Mouse (Mus musculus) kidney, adult 9 months (tissue): ENCODE results near the gene Fam170b.

Experiments
- DNase-seq: peaks from one replicate; pipeline ENCODE4 v3.0.0; 2022

Gene Fam170b

DNA sequence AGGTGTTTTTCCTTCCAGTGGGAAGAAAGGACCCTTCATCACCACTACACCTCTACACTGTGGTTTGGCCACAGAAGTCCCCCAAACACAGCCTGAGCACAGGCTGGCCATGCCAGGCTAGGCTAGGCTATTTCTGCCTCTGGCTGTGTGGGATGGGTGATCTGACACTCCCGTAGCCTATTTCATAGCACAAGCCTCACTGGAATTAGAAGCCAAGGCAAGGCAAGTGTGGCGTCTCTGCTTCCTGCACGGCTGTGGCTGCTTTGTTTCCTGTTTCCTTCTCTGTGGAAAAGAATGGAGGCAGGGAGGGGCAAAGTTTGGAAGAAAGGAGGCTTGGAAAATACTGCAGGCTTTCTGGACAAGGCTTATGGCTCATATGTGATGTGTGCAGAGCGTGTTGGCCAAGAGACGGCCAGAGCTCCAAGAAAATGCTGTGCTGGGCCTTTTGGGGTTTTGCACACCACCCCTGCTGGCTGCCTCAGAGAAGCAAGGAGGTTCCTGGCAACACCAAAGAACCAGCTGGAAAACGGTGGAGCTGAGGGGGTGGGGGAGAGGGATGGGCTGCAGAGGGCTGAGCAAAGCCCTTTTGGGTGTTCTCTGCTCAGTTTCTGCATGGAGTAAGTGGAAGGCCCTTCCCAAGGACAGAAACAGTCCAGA is 5.6 kb upstream of the Fam170b start:
- DNase-seq: peak; percentile 11

GRCm38 (mm10) chr14:32835181-32835580 is 1.4 kb downstream of the Fam170b start:
- DNase-seq: no peak

- no peak for DNase-seq
Measured at GRCm38 (mm10) chr14:32835596-32835995, 1.8 kb downstream of the Fam170b start.

- no peak for DNase-seq
Measured at GRCm38 (mm10) chr14:32836191-32836590, 2.4 kb downstream of the Fam170b start.

GRCm38 (mm10) chr14:32842052-32842451 is 8.3 kb downstream of the Fam170b start:
- no peak for DNase-seq

DNA sequence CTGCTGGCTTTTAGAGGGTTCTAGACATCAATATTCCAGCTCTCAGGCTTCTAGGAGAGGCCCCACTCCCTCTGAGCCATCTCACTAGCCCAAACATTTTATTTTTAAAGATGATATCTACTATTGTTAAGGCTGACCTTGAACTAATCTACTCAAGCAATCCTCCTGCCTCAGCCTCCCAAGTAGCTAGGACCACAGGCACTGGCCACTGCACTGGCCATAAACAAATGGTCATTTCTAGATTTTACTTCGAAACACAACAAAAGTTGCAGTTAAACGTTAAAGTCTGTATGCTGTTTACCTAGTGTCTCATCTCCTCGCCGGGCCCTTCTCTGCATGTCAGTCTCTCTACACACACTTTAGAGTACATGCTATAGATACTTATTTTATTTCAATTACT is 20.3 kb downstream of the Fam170b start:
- no peak for DNase-seq

- DNase-seq: no peak
Measured at GRCm38 (mm10) chr14:32856246-32856645, 22.5 kb downstream of the Fam170b start.

- peak; percentile 40 for DNase-seq
Measured at GRCm38 (mm10) chr14:32856681-32857328, 23.0 kb downstream of the Fam170b start, which contains the start of gene Vstm4. Vstm4 (plus strand) TSS chr14:32856756.

- DNase-seq: no peak
Measured at GRCm38 (mm10) chr14:32858361-32858760, 24.6 kb downstream of the Fam170b start.

- no peak for DNase-seq
Measured at GRCm38 (mm10) chr14:32858941-32859510, 25.3 kb downstream of the Fam170b start.

- DNase-seq: no peak
Measured at GRCm38 (mm10) chr14:32859831-32860569, 26.2 kb downstream of the Fam170b start.

DNA sequence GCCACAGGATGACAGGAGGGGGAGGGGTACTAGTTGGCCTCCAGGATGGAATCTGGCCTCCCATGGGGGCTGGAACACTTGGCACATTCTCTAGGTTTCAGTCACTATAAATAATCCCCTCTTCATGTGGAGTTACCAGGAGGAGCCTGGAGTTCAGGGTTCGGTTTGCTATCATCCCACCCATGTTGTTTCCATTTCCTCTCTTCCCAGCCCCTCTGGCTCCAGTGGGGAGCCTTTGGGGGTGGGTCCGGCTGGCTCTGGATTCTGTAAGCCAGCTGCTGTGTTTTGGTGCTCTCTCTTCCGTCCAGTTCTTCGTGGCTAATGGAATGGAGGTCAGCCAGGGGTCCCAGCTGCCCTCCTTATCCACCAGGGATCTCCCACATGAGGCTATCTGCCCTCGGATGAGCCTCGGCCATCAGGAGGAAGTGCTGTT is 27.4 kb downstream of the Fam170b start:
- peak; percentile 40 for DNase-seq

DNA sequence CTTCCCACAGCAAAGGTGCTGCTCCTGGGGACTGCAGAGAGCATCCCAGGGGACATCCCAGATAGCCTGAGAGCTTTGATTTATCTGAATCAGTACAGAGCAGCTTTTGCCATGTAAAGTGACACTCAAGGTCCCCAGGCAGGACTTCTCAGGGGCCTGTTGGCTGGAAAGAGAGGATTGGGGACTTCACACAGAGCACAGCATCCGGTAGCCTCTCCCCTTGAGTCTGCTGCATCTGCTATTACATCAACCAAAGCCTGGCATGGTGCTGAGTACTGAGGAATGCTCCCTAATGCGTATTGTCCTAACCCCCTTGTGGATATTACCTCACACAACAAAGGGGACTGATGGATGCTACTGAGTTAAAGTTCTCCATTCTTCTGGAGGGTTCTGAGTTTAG is 27.9 kb downstream of the Fam170b start:
- DNase-seq: no peak

DNA sequence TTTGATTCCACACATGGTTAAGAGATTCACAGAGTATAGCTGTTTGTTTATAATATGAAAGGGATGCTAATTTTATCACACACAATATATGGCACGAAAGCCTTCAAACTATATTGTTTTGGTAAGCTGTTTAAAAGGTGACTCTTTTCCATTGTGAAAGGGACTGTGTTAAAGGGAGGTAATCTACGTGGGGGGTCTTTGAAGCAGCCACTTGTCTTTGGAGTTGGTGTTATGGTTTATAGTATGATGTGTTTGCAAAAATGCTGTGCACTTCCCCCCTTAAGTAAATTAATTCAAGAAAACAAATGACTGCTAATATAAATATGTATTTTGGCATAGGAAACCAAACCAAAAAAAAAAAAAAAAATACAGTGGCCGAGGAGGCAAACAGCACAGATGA is 31.6 kb downstream of the Fam170b start:
- DNase-seq: no peak

DNA sequence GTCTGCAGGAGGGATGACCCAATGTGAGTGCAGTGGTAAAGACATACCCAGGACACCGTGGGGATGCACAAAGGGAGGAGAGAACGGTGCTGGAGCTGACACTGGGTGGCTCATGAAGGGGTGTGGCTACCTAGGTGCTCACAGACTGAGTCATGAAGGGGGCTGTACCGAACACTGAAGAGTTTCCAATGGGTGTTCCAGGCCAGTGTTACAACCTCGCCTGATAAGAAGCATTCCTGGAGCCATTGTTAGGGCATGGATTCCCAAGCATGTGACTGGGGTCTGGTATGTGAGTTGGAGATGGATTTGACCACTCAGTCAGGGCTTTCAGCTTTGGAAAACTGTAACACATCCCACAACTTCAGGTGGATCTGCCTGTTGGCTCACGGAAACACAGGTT is 38.2 kb downstream of the Fam170b start:
- no peak for DNase-seq

GRCm38 (mm10) chr14:32877549-32877948 is 43.8 kb downstream of the Fam170b start:
- peak; percentile 28 for DNase-seq

- no peak for DNase-seq
Measured at GRCm38 (mm10) chr14:32880332-32880731, 46.6 kb downstream of the Fam170b start.

DNA sequence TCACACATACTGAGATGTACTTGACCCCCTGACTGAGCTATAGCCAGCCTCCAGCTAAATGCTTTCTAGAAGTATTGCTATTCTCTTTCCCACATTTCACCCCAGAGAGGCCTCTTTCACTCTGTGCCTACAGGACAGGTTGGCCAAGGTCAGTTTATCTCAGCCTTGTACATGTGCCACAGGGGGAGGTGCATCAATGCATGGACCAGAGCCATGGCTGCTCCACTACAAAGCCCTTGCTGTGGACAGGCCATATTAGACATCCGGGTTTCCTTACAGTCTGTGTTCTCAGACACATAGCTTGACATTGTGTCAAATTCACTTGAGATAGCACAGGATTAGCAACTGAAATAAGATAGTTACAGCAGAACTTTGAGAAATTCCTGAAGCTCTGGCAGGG is 47.9 kb downstream of the Fam170b start:
- DNase-seq: no peak
